Mouse (Mus musculus): ENCODE data around the gene Adprhl1. TPM values are rescaled to one million over a fixed set of nuclear protein-coding genes. Genes with fewer than 3 reads are reported as not detected.

Adprhl1 gene
- polyA plus RNA-seq, 1 experiment, result not detected

DNA sequence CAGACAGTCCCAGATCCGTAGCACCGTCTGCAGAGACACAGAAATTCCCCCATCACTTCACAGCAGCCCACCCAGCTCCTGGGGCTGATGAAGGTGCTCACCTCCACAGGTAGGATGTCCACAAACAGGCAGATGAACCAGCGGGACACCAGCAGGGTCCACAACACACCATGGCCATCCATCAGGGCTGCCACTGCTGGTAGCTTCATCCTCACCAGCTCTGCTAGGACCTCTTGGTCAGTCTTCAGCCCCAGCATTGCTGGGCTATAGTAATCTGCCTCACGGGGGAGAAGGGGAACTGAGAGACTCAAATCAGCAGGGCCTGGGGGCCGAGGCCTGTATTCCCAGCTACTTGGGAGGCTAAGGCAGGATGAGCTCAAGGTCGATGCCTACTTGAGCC is 74.5 kb downstream of the Adprhl1 start:
- peaks cover 63% of the 10 kb centered on the region for H3K36me3 ChIP-seq (ENCODE audit: control insufficient read depth)
- no peaks in the 10 kb centered on the region for H3K27me3 ChIP-seq (ENCODE audit: control insufficient read depth)
- TF ChIP-seq TAL1 (IDR thresholded peaks at IDR 0.05; ENCODE audit: low read length) (no peak), GATA1 (IDR thresholded peaks at IDR 0.05; ENCODE audit: low read length) (no peak)
- H3K9me3 ChIP-seq (ENCODE audit: control insufficient read depth, low read length), result no peaks in the 10 kb centered on the region
- no peak overlapping the region for H3K4me3 ChIP-seq (replicated peaks)
- peaks cover 19% of the 10 kb centered on the region for H3K4me1 ChIP-seq (ENCODE audit: control insufficient read depth)

DNA sequence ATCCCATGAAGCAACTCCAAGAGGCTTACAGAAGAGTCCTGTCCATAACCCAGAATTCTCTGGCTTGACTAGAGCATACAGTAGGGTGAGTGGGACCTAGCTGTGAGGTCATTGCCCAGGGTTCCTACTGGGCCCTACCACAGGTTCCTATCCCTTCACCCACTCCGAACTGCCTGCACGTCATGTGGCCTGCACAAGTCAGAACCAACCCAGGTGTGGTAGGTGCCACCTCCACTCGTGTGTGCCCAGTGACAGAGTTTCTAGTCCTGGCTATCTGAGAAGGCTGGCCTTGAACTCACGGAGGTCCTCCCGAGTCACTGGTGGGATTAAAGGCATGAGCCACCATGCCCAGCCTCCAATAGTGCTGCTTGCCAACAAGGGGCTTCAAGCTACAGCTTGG is 75.8 kb downstream of the Adprhl1 start:
- no peaks in the 10 kb centered on the region for H3K27me3 ChIP-seq (ENCODE audit: control insufficient read depth)
- H3K36me3 ChIP-seq (ENCODE audit: control insufficient read depth), result peaks cover 68% of the 10 kb centered on the region
- no peak overlapping the region for H3K4me3 ChIP-seq (replicated peaks)
- no peak for TF ChIP-seq GATA1 (IDR thresholded peaks at IDR 0.05; ENCODE audit: low read length)
- no peak for TF ChIP-seq TAL1 (IDR thresholded peaks at IDR 0.05; ENCODE audit: low read length)
- no peaks in the 10 kb centered on the region for H3K9me3 ChIP-seq (ENCODE audit: control insufficient read depth, low read length)
- H3K4me1 ChIP-seq (ENCODE audit: control insufficient read depth), result peaks cover 19% of the 10 kb centered on the region

DNA sequence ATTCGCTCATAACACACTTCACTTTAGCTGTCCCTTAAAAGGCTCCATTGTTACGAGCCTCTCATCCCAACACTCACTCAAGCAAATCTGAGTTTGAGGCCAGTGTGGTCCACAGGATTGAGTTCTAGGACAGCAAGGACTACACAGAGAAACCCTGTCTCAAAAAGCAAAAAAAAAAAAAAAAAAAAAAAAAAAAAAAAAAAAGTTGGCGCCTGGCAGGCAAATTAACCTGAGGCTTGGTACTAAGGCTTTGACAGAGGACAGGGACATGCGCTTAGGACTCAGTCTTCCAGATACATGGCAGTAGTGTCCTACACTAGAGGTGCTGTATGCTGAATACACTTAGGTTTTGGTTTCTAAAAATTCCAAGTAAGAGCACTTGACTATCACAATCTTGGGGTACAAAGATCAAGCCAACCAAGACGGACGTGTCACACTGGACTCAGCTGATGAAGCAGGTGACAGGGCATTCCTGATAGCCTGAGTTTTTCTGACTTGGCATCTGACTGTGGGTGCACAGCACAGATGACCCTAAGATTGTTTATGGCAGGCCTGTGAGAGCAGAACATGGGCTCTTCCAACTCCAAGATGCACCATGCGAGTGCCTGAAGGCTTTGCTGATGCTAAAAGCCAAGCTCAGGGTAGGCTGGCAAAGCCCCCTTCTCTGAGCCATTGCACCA is 76.6 kb downstream of the Adprhl1 start:
- H3K36me3 ChIP-seq (ENCODE audit: control insufficient read depth), result peaks cover 73% of the 10 kb centered on the region
- TF ChIP-seq GATA1 (IDR thresholded peaks at IDR 0.05; ENCODE audit: low read length) (no peak), TAL1 (IDR thresholded peaks at IDR 0.05; ENCODE audit: low read length) (no peak)

DNA sequence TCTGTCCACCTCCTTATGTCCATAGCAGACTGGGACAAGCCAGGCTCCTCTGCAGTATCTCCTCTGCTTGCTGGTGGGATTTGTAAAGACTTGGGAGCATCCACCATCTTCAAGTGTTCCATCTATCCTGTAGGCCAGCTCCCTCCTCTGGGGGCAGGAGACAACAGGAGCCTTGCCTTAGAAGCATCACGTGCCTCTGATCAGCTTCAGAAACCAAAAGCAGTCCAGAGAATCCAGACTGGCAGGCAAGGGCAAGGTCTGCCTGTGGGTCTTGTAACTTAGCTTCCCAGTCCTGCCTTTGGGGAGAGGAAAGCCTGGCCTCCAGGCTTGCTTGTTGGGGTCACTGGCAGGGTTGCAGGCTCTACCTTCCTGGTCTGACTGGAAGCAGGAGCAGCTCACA is 78.3 kb downstream of the Adprhl1 start:
- Histone ChIP-seq H3K4me3 (replicated peaks) (no peak overlapping the region), H3K4me1 (ENCODE audit: control insufficient read depth) (no peaks in the 10 kb centered on the region; the same call in none of the 2 replicates), H3K9me3 (ENCODE audit: control insufficient read depth, low read length) (no peaks in the 10 kb centered on the region), H3K36me3 (ENCODE audit: control insufficient read depth) (peaks cover 87% of the 10 kb centered on the region), H3K27me3 (ENCODE audit: control insufficient read depth) (no peaks in the 10 kb centered on the region)
- TF ChIP-seq TAL1 (IDR thresholded peaks at IDR 0.05; ENCODE audit: low read length) (no peak), GATA1 (IDR thresholded peaks at IDR 0.05; ENCODE audit: low read length) (no peak)

More for the DNA sequence above, 76.6 kb downstream of the Adprhl1 start:
- no peaks in the 10 kb centered on the region for H3K9me3 ChIP-seq (ENCODE audit: control insufficient read depth, low read length)
- H3K4me3 ChIP-seq (replicated peaks), result no peak overlapping the region
- peaks cover 16% of the 10 kb centered on the region for H3K4me1 ChIP-seq (ENCODE audit: control insufficient read depth)
- no peaks in the 10 kb centered on the region for H3K27me3 ChIP-seq (ENCODE audit: control insufficient read depth)

DNA sequence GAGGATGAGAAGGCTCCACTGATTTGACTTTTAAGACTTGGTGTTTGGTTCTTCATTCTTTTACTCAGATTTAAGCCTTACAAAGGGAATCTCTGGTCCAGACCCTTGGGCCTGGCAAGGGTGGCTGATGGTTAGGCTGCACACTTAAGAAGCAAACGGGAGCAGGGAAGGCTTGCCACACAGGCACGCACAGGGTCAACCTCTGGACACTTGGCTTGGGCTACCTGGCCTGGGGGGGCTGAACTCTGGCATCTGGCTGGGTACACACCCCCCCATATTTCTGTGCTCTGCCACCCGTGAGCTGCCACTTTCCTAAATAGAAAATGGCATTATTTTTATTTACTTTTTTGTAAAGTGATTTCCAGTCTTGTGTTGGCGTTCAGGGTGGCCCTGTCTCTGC is 79.2 kb downstream of the Adprhl1 start:
- H3K9me3 ChIP-seq (ENCODE audit: control insufficient read depth, low read length), result no peaks in the 10 kb centered on the region
- H3K27me3 ChIP-seq (ENCODE audit: control insufficient read depth), result no peaks in the 10 kb centered on the region
- peaks cover 96% of the 10 kb centered on the region for H3K36me3 ChIP-seq (ENCODE audit: control insufficient read depth)
- H3K4me1 ChIP-seq (ENCODE audit: control insufficient read depth), result peaks cover 1% of the 10 kb centered on the region
- TF ChIP-seq GATA1 (IDR thresholded peaks at IDR 0.05; ENCODE audit: low read length), result no peak
- no peak for TF ChIP-seq TAL1 (IDR thresholded peaks at IDR 0.05; ENCODE audit: low read length)
- no peak overlapping the region for H3K4me3 ChIP-seq (replicated peaks)

DNA sequence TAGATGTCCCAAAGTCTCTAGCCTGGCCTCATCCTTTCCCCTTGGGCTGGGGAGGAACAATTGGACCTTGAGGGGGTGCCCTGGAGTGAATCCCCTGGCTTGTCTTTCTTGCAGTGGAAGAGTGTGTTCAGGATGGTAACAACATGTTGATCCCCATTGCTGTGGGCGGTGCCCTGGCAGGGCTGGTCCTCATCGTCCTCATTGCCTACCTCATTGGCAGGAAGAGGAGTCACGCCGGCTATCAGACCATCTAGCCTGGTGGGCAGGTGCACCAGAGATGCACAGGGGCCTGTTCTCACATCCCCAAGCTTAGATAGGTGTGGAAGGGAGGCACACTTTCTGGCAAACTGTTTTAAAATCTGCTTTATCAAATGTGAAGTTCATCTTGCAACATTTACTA is 79.7 kb downstream of the Adprhl1 start:
- Histone ChIP-seq H3K4me1 (ENCODE audit: control insufficient read depth) (peaks cover 1% of the 10 kb centered on the region; the same call in 1 of the 2 replicates), H3K4me3 (replicated peaks) (no peak overlapping the region), H3K36me3 (ENCODE audit: control insufficient read depth) (peaks cover 99% of the 10 kb centered on the region), H3K9me3 (ENCODE audit: control insufficient read depth, low read length) (no peaks in the 10 kb centered on the region), H3K27me3 (ENCODE audit: control insufficient read depth) (no peaks in the 10 kb centered on the region)
- TF ChIP-seq TAL1 (IDR thresholded peaks at IDR 0.05; ENCODE audit: low read length) (no peak), GATA1 (IDR thresholded peaks at IDR 0.05; ENCODE audit: low read length) (no peak)

Other genes starting within 250 kb of the Adprhl1 start
- 0.04 TPM in 1 of 2 replicates, not detected in the other for gene F7, start 228.1 kb downstream of the Adprhl1 start, polyA plus RNA-seq (2012)
- 0.06 TPM in 1 of 2 replicates, not detected in the other for gene F10, start 216.9 kb downstream of the Adprhl1 start, polyA plus RNA-seq (2012)
- 0.02 and 0.07 TPM in 2 replicates for gene Proz, start 193.2 kb downstream of the Adprhl1 start, polyA plus RNA-seq (2012)
- gene Pcid2, start 148.7 kb downstream of the Adprhl1 start, polyA plus RNA-seq (2012), result 0.54 and 1.6 TPM in 2 replicates
- gene Cul4a, start 148.5 kb downstream of the Adprhl1 start, polyA plus RNA-seq (2012), result 2.4 and 3.6 TPM in 2 replicates
- 11.0 and 19.7 TPM in 2 replicates for gene Lamp1, start 95.0 kb downstream of the Adprhl1 start, polyA plus RNA-seq (2012)
- 1.5 and 2.9 TPM in 2 replicates for gene Grtp1, start 53.5 kb downstream of the Adprhl1 start, polyA plus RNA-seq (2012)
- 0.21 and 0.34 TPM in 2 replicates for gene Dcun1d2, start 34.0 kb upstream of the Adprhl1 start, polyA plus RNA-seq (2012)
- 0.45 and 0.50 TPM in 2 replicates for gene Tmco3, start 34.0 kb upstream of the Adprhl1 start, polyA plus RNA-seq (2012)
- 1.4 and 2.2 TPM in 2 replicates for gene Tfdp1, start 84.6 kb upstream of the Adprhl1 start, polyA plus RNA-seq (2012)
- gene Atp4b, start 142.7 kb upstream of the Adprhl1 start, polyA plus RNA-seq (2012), result not detected in 2 replicates
- gene Grk1, start 150.9 kb upstream of the Adprhl1 start, polyA plus RNA-seq (2012), result not detected in 2 replicates
- gene Tmem255b, start 181.0 kb upstream of the Adprhl1 start, polyA plus RNA-seq (2012), result not detected in 2 replicates
- 0.04 and 0.07 TPM in 2 replicates for gene Gas6, start 240.3 kb upstream of the Adprhl1 start, polyA plus RNA-seq (2012)

Data from erythroblast, embryonic 14.5 days (primary cell).